12 mouse cellular contexts compared by ENCODE assay signal in the genomic region with DNA sequence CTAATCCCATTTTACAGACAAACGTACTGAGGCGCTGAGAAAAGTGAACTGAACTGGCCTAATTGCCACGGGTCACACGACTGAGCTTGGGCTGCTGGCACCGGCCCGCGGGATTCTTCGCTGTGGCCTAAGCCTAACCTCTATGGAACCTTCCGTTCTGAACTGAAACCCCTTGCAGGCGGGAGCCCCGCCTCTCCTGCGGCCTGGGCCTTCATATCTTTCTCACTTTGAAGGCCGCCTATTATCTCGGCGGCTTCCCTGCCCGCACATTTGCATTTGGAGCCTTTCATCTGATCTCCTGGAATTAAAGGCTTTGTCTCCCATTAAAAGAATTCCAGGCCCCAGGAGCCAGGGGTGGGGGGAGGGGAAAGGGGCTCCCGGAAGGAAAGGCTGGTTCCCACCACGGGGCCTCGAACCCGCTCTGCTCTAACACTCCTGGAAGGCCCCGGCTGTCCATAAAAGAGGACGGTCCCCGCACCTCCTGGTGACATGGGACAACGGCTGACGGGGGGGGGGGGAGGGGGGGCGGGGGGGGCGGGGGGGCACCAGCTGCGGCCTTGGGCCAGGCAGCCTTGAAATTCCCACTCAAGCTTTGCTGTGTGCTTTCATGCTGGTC.
DNase-seq lines count a peak whose midpoint lies in the region; ATAC-seq and TF ChIP-seq lines count a peak whose summit lies in the region.
"Had no signal": no experiment of that assay in that cellular context is flagged by ENCODE, and none has a peak within 500 bp of the region (broad histone marks: within the 10 kb centered on the region; RNA-seq: fewer than 3 reads in every experiment).

No protein-coding gene starts in this region.

- no peak for ATAC-seq in heart, embryonic 14.5 days (ENCODE audit: insufficient number of reproducible peaks, insufficient read depth, low FRiP score, low read depth)
- ATAC-seq in forebrain, embryonic 13.5 days, result peak; percentile 48; the same call in 1 of the 2 replicates
- ATAC-seq: Patski had no signal

- H3K4me3 ChIP-seq in heart, embryonic 14.5 days (ENCODE audit: control insufficient read depth in 1 of 2, insufficient read depth in 1 of 2, low read depth in 1 of 2, low read length in 2 of 2), result no peak overlapping the region
- H3K4me3 ChIP-seq in heart, adult 2 months, result no peak overlapping the region
- H3K4me3 ChIP-seq in forebrain, embryonic 13.5 days, result no peak overlapping the region
- H3K4me3 ChIP-seq: gastrocnemius, adult 2 months; limb, embryonic 13.5 days; stomach, embryonic 15.5 days had no signal

- WGBS in heart, embryonic 14.5 days, result 26% methylated on average over 20 of the region's 28 CpGs
- WGBS in heart, adult 2 months, result 38% methylated on average over 23 of the region's 28 CpGs
- WGBS in forebrain, embryonic 13.5 days, result 22% methylated on average over 20 of the region's 28 CpGs

- H3K36me3 ChIP-seq in heart, embryonic 14.5 days (ENCODE audit: control insufficient read depth, insufficient read depth, low read length), result no peaks in the 10 kb centered on the region
- H3K36me3 ChIP-seq in heart, adult 2 months (ENCODE audit: control insufficient read depth, insufficient read depth, low read length), result no peaks in the 10 kb centered on the region
- H3K36me3 ChIP-seq in forebrain, embryonic 13.5 days (ENCODE audit: poor library complexity, severe bottlenecking), result no peaks in the 10 kb centered on the region
- H3K36me3 ChIP-seq: limb, embryonic 13.5 days; stomach, embryonic 15.5 days had no signal

- H3K79me2 ChIP-seq in heart, adult 2 months (replicated peaks; ENCODE audit: control insufficient read depth, insufficient read depth, low read length), result no peaks in the 10 kb centered on the region

- TF ChIP-seq EP300 in heart, adult 2 months (IDR thresholded peaks at IDR 0.05; ENCODE audit: insufficient read depth, low read depth, low read length), result no peak

- H3K9me3 ChIP-seq in heart, embryonic 14.5 days (ENCODE audit: control insufficient read depth, low read length), result no peaks in the 10 kb centered on the region
- no peaks in the 10 kb centered on the region for H3K9me3 ChIP-seq in forebrain, embryonic 13.5 days (replicated peaks)
- H3K9me3 ChIP-seq: limb, embryonic 13.5 days; stomach, embryonic 15.5 days had no signal

- 0 out of 2 replicates have a peak, but pooled peaks cover under 1% of the 10 kb centered on the region for H3K27me3 ChIP-seq in heart, embryonic 14.5 days (ENCODE audit: control insufficient read depth, insufficient read depth, low read length)
- H3K27me3 ChIP-seq in heart, adult 2 months (ENCODE audit: control insufficient read depth, insufficient read depth, low read length), result no peaks in the 10 kb centered on the region
- peaks cover 18% of the 10 kb centered on the region for H3K27me3 ChIP-seq in forebrain, embryonic 13.5 days
- H3K27me3 ChIP-seq: Patski had no signal

- H3K4me1 ChIP-seq in heart, embryonic 14.5 days (ENCODE audit: control insufficient read depth in 2 of 2, insufficient read depth in 2 of 2, low read length in 2 of 2), result peaks cover 0 to 3% of the 10 kb centered on the region in 2 experiments; a peak in 1 of 4 replicates
- no peaks in the 10 kb centered on the region for H3K4me1 ChIP-seq in heart, adult 2 months (ENCODE audit: control insufficient read depth, insufficient read depth, low read length)
- peaks cover 12% of the 10 kb centered on the region for H3K4me1 ChIP-seq in forebrain, embryonic 13.5 days
- H3K4me1 ChIP-seq: stomach, embryonic 15.5 days had no signal

- no peak for TF ChIP-seq POLR2A in heart, adult 2 months (IDR thresholded peaks at IDR 0.05; ENCODE audit: insufficient read depth, low read depth, low read length)

- no peak for DNase-seq in heart, adult 2 months
- DNase-seq in testis, postnatal 14 days (ENCODE audit: low spot score), result peak; percentile 10
- DNase-seq in testis, postnatal 10 days (ENCODE audit: low spot score), result no peak
- peak; percentile 38 for DNase-seq in naive thymus-derived CD4-positive, alpha-beta T cell, adult 2 months (ENCODE audit: low read depth)
- no peak for DNase-seq in layer of hippocampus, adult 9-11 months
- DNase-seq in right cerebral cortex, adult 2 months (ENCODE audit: low spot score in 2 of 2), result no peak
- DNase-seq: gastrocnemius, adult 2 months had no signal

- intact Hi-C loops in heart, adult 2 months (cut with DNase I), result no loop called here

- H3K9ac ChIP-seq in heart, embryonic 14.5 days (ENCODE audit: low read length), result no peak overlapping the region
- no peak overlapping the region for H3K9ac ChIP-seq in heart, adult 2 months (ENCODE audit: low read depth, low read length)
- no peak overlapping the region for H3K9ac ChIP-seq in forebrain, embryonic 13.5 days
- H3K9ac ChIP-seq: limb, embryonic 13.5 days; stomach, embryonic 15.5 days had no signal

- no peak overlapping the region for H3K27ac ChIP-seq in heart, embryonic 14.5 days (replicated peaks in 1 of 2; ENCODE audit: control insufficient read depth in 1 of 2, insufficient read depth in 1 of 2, low read depth in 2 of 2, low read length in 2 of 2)
- no peak overlapping the region for H3K27ac ChIP-seq in heart, adult 2 months
- no peak overlapping the region for H3K27ac ChIP-seq in forebrain, embryonic 13.5 days
- H3K27ac ChIP-seq: gastrocnemius, adult 2 months; limb, embryonic 13.5 days; stomach, embryonic 15.5 days had no signal

- TF ChIP-seq CTCF in heart, adult 2 months (IDR thresholded peaks at IDR 0.05), result no peak

- H3K4me2 ChIP-seq in heart, embryonic 14.5 days (ENCODE audit: low read length), result peak overlapping the region; percentile 37
- H3K4me2 ChIP-seq in forebrain, embryonic 13.5 days, result no peak overlapping the region
- H3K4me2 ChIP-seq: limb, embryonic 13.5 days; stomach, embryonic 15.5 days had no signal

Comparison
In these comparisons a context has a peak if more than half of its experiments do, and no peak if none do; other contexts are left out.
1. DNase-seq: peak in testis, postnatal 14 days (single experiment) and naive thymus-derived CD4-positive, alpha-beta T cell, adult 2 months (single experiment); none in heart, adult 2 months (0 of 2), testis, postnatal 10 days (single experiment), layer of hippocampus, adult 9-11 months (single experiment) and right cerebral cortex, adult 2 months (0 of 2).